In the genomic region with DNA sequence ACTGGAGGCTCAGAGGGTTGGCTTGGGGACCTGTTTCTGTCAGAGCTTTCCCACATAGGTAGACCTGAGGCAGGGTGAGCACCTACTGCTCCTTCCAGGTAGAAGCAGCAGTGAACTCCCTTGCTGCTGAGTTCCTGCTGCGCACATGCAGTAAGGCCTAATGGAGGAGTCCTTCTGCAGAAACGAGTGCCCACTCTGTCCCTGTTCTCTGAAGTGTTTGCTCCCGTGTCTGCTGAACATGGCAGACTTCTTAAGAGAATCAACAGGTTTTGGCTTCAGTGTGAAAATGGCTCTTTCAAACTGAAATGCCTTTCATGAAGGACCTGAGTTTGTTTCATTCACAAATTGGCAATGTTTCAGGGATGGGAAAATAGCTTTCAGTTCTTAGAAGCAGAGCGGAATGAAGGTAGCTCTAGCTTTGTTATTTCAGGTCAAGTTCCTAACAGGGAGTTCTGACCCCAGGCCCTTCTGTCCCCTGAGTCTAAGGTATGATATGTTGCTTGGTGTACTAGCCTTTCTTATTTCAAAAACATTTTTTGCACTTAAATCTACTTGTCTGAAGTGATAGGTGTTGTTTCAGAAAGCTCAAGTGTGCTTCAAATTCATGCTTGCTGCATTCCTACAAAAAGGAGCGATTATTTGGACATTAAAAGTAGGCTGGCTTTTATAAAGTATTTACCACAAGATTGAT, we compare ENCODE assay signal across 21 mouse cellular contexts.
"Had no signal": no experiment of that assay in that cellular context is flagged by ENCODE, and none has a peak within 500 bp of the region (broad histone marks: within the 10 kb centered on the region; RNA-seq: fewer than 3 reads in every experiment).

No protein-coding gene starts in this region.

- H3K4me2 ChIP-seq: limb, embryonic 12.5 days; limb, embryonic 15.5 days; liver, embryonic 11.5 days; midbrain, embryonic 12.5 days; midbrain, embryonic 15.5 days; neural tube, embryonic 12.5 days; neural tube, embryonic 15.5 days had no signal

- H3K4me1 ChIP-seq: neural tube, embryonic 12.5 days had no signal

- DNase-seq: kidney, adult 8-10 months; kidney, postnatal 14 days; kidney, postnatal 4 days; left cerebral cortex, postnatal 4 days; liver, postnatal 0 days; right cerebral cortex, adult 18-20 months; right cerebral cortex, postnatal 14 days; right cerebral cortex, postnatal 4 days; thymus, adult 2 months; thymus, postnatal 14 days; thymus, postnatal 4 days had no signal

- H3K9ac ChIP-seq: limb, embryonic 12.5 days; limb, embryonic 15.5 days; liver, embryonic 14.5 days; liver, postnatal 0 days; midbrain, embryonic 12.5 days; midbrain, embryonic 15.5 days; neural tube, embryonic 12.5 days; neural tube, embryonic 15.5 days had no signal

- H3K9me3 ChIP-seq: limb, embryonic 12.5 days; limb, embryonic 15.5 days; midbrain, embryonic 12.5 days; midbrain, embryonic 15.5 days; neural tube, embryonic 12.5 days; neural tube, embryonic 15.5 days had no signal

- ATAC-seq: intestine, postnatal 0 days; liver, postnatal 0 days; midbrain, embryonic 15.5 days had no signal

- H3K36me3 ChIP-seq: limb, embryonic 12.5 days; limb, embryonic 15.5 days; midbrain, embryonic 12.5 days; midbrain, embryonic 15.5 days; neural tube, embryonic 12.5 days; neural tube, embryonic 15.5 days had no signal

- H3K27me3 ChIP-seq: limb, embryonic 15.5 days; midbrain, embryonic 12.5 days; midbrain, embryonic 15.5 days; neural tube, embryonic 12.5 days; neural tube, embryonic 15.5 days had no signal

- H3K4me3 ChIP-seq: limb, embryonic 12.5 days; limb, embryonic 15.5 days; midbrain, embryonic 12.5 days; midbrain, embryonic 15.5 days; neural tube, embryonic 12.5 days; neural tube, embryonic 15.5 days had no signal

- H3K27ac ChIP-seq: limb, embryonic 12.5 days; limb, embryonic 15.5 days; liver, embryonic 14.5 days; midbrain, embryonic 12.5 days; midbrain, embryonic 15.5 days; neural tube, embryonic 12.5 days; neural tube, embryonic 15.5 days; stomach, postnatal 0 days had no signal
